Mouse (Mus musculus): ENCODE results near the gene Tmem247. TPM values are rescaled to one million over a fixed set of nuclear protein-coding genes. Genes with fewer than 3 reads are reported as not detected.

The Tmem247 gene
- polyA plus RNA-seq, 1 experiment from 2014 or later = not detected

GRCm38 (mm10) chr17:86919729-86920128 lies 2.6 kb downstream of the Tmem247 start:
- Histone ChIP-seq H3K36me3 (replicated peaks; ENCODE audit: insufficient read depth, low read length) (no peaks in the 10 kb centered on the region), H3K27ac (ENCODE audit: low read depth) (no peak overlapping the region), H3K9me3 (ENCODE audit: low read length) (no peaks in the 10 kb centered on the region), H3K9ac (replicated peaks) (no peak overlapping the region), H3K4me1 (ENCODE audit: insufficient read depth) (no peaks in the 10 kb centered on the region), H3K4me2 (ENCODE audit: low read depth, low read length) (no peak overlapping the region), H3K4me3 (ENCODE audit: low read depth, low read length) (no peak overlapping the region), H3K27me3 (ENCODE audit: insufficient read depth, low read length) (no peaks in the 10 kb centered on the region)
- no peak for TF ChIP-seq CTCF (IDR thresholded peaks at IDR 0.05; ENCODE audit: low read depth)
- TF ChIP-seq EP300 (IDR thresholded peaks at IDR 0.05; ENCODE audit: low read depth) = no peak
- 78% methylated on average over 11 of the region's 11 CpGs for WGBS (ENCODE audit: insufficient replicate concordance)
- no peak for ATAC-seq
- no peak for DNase-seq

GRCm38 (mm10) chr17:86924679-86925078 lies 7.5 kb downstream of the Tmem247 start:
- H3K36me3 ChIP-seq (replicated peaks; ENCODE audit: insufficient read depth, low read length) = no peaks in the 10 kb centered on the region
- H3K27ac ChIP-seq (ENCODE audit: low read depth) = no peak overlapping the region
- ATAC-seq (no peak), DNase-seq (no peak)
- H3K9me3 ChIP-seq (ENCODE audit: low read length) = no peaks in the 10 kb centered on the region
- H3K4me1 ChIP-seq (ENCODE audit: insufficient read depth) = no peaks in the 10 kb centered on the region
- H3K27me3 ChIP-seq (ENCODE audit: insufficient read depth, low read length) = no peaks in the 10 kb centered on the region
- 82% methylated on average over 3 of the region's 3 CpGs for WGBS (ENCODE audit: insufficient replicate concordance)
- no peak overlapping the region for H3K4me2 ChIP-seq (ENCODE audit: low read depth, low read length)
- H3K4me3 ChIP-seq (ENCODE audit: low read depth, low read length) = no peak overlapping the region
- no peak for TF ChIP-seq EP300 (IDR thresholded peaks at IDR 0.05; ENCODE audit: low read depth)
- TF ChIP-seq CTCF (IDR thresholded peaks at IDR 0.05; ENCODE audit: low read depth) = no peak
- H3K9ac ChIP-seq (replicated peaks) = no peak overlapping the region

DNA sequence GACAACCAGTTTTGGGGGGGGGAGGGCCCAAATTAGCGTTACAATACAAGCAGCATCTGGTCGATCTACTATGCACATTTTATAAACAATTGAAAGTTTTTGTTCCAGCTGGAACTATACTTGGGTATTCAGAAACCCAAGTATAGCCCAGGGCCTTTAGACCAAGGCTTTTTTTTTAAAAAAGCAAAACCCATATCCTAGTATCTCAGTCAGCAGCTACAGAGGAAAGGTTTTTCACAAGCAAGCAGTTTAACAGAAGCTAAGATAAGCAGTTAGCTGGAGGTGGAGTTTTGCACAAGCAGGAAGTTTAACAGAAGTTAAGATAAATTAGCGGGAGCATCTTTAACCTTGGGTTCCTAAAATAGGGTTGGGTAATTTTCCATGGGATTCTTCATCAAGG lies 9.7 kb downstream of the Tmem247 start:
- DNase-seq = no peak
- Histone ChIP-seq H3K4me3 (ENCODE audit: low read depth, low read length) (no peak overlapping the region), H3K9ac (replicated peaks) (no peak overlapping the region), H3K27me3 (ENCODE audit: insufficient read depth, low read length) (no peaks in the 10 kb centered on the region), H3K27ac (ENCODE audit: low read depth) (no peak overlapping the region), H3K36me3 (replicated peaks; ENCODE audit: insufficient read depth, low read length) (no peaks in the 10 kb centered on the region), H3K4me1 (ENCODE audit: insufficient read depth) (no peaks in the 10 kb centered on the region), H3K4me2 (ENCODE audit: low read depth, low read length) (no peak overlapping the region), H3K9me3 (ENCODE audit: low read length) (no peaks in the 10 kb centered on the region)
- ATAC-seq = no peak
- WGBS (ENCODE audit: insufficient replicate concordance) = 79% methylated on average over 3 of the region's 3 CpGs
- TF ChIP-seq CTCF (IDR thresholded peaks at IDR 0.05; ENCODE audit: low read depth) = no peak
- no peak for TF ChIP-seq EP300 (IDR thresholded peaks at IDR 0.05; ENCODE audit: low read depth)

- ATAC-seq = no peak
- WGBS (ENCODE audit: insufficient replicate concordance) = 54% methylated on average over 6 of the region's 6 CpGs
- no peak overlapping the region for H3K9ac ChIP-seq (replicated peaks)
These were observed 12.2 kb downstream of the Tmem247 start for GRCm38 (mm10) chr17:86929355-86929754.

GRCm38 (mm10) chr17:86929981-86930380 lies 12.8 kb downstream of the Tmem247 start:
- ATAC-seq = no peak
- TF ChIP-seq CTCF (IDR thresholded peaks at IDR 0.05; ENCODE audit: low read depth) (no peak), EP300 (IDR thresholded peaks at IDR 0.05; ENCODE audit: low read depth) (no peak)
- Histone ChIP-seq H3K36me3 (replicated peaks; ENCODE audit: insufficient read depth, low read length) (no peaks in the 10 kb centered on the region), H3K4me1 (ENCODE audit: insufficient read depth) (no peaks in the 10 kb centered on the region), H3K27me3 (ENCODE audit: insufficient read depth, low read length) (no peaks in the 10 kb centered on the region), H3K4me2 (ENCODE audit: low read depth, low read length) (no peak overlapping the region), H3K4me3 (ENCODE audit: low read depth, low read length) (no peak overlapping the region), H3K27ac (ENCODE audit: low read depth) (no peak overlapping the region), H3K9ac (replicated peaks) (no peak overlapping the region), H3K9me3 (ENCODE audit: low read length) (no peaks in the 10 kb centered on the region)
- DNase-seq = no peak

More at GRCm38 (mm10) chr17:86929355-86929754, 12.2 kb downstream of the Tmem247 start:
- no peak overlapping the region for H3K27ac ChIP-seq (ENCODE audit: low read depth)
- DNase-seq = no peak
- no peaks in the 10 kb centered on the region for H3K27me3 ChIP-seq (ENCODE audit: insufficient read depth, low read length)
- H3K4me2 ChIP-seq (ENCODE audit: low read depth, low read length) = no peak overlapping the region
- no peak overlapping the region for H3K4me3 ChIP-seq (ENCODE audit: low read depth, low read length)
- no peaks in the 10 kb centered on the region for H3K36me3 ChIP-seq (replicated peaks; ENCODE audit: insufficient read depth, low read length)
- H3K4me1 ChIP-seq (ENCODE audit: insufficient read depth) = no peaks in the 10 kb centered on the region
- H3K9me3 ChIP-seq (ENCODE audit: low read length) = no peaks in the 10 kb centered on the region
- TF ChIP-seq CTCF (IDR thresholded peaks at IDR 0.05; ENCODE audit: low read depth) (no peak), EP300 (IDR thresholded peaks at IDR 0.05; ENCODE audit: low read depth) (no peak)

GRCm38 (mm10) chr17:86932896-86933295 lies 15.7 kb downstream of the Tmem247 start:
- no peak for DNase-seq
- no peak for ATAC-seq
- H3K27me3 ChIP-seq (ENCODE audit: insufficient read depth, low read length) = no peaks in the 10 kb centered on the region
- WGBS (ENCODE audit: insufficient replicate concordance) = 49% methylated on average over 5 of the region's 5 CpGs
- H3K9me3 ChIP-seq (ENCODE audit: low read length) = no peaks in the 10 kb centered on the region
- no peak overlapping the region for H3K9ac ChIP-seq (replicated peaks)
- H3K4me2 ChIP-seq (ENCODE audit: low read depth, low read length) = no peak overlapping the region
- no peak overlapping the region for H3K4me3 ChIP-seq (ENCODE audit: low read depth, low read length)
- no peak overlapping the region for H3K27ac ChIP-seq (ENCODE audit: low read depth)
- no peaks in the 10 kb centered on the region for H3K36me3 ChIP-seq (replicated peaks; ENCODE audit: insufficient read depth, low read length)
- TF ChIP-seq CTCF (IDR thresholded peaks at IDR 0.05; ENCODE audit: low read depth) = no peak
- no peak for TF ChIP-seq EP300 (IDR thresholded peaks at IDR 0.05; ENCODE audit: low read depth)
- H3K4me1 ChIP-seq (ENCODE audit: insufficient read depth) = no peaks in the 10 kb centered on the region; the same call in 1 of the 2 replicates

DNA sequence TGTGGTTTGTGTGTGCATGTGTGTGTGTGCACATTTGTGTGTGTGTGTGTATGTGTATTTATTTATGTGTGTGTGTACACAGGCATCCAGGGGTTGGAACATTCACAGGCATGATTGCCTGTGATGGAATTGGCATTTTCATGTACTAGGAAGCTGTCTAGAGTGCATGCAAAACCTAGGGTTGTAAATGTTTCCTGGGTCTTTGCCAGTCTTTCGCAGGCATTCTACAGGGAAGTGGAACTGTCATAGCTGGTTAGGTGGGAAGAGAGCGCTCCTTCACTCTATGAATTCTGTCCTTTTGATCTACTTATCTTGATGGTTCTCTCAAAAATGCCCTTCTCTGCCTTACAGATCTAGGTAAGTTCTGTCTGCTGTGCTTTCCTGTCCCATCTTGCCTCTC lies 19.9 kb downstream of the Tmem247 start:
- Histone ChIP-seq H3K4me2 (ENCODE audit: low read depth, low read length) (no peak overlapping the region), H3K27ac (ENCODE audit: low read depth) (no peak overlapping the region), H3K9ac (replicated peaks) (no peak overlapping the region), H3K4me1 (ENCODE audit: insufficient read depth) (no peaks in the 10 kb centered on the region; the same call in 1 of the 2 replicates), H3K27me3 (ENCODE audit: insufficient read depth, low read length) (no peaks in the 10 kb centered on the region), H3K36me3 (replicated peaks; ENCODE audit: insufficient read depth, low read length) (no peaks in the 10 kb centered on the region), H3K4me3 (ENCODE audit: low read depth, low read length) (no peak overlapping the region), H3K9me3 (ENCODE audit: low read length) (no peaks in the 10 kb centered on the region)
- WGBS (ENCODE audit: insufficient replicate concordance) = 70% methylated on average over 2 of the region's 2 CpGs
- no peak for TF ChIP-seq CTCF (IDR thresholded peaks at IDR 0.05; ENCODE audit: low read depth)
- TF ChIP-seq EP300 (IDR thresholded peaks at IDR 0.05; ENCODE audit: low read depth) = no peak
- DNase-seq (no peak), ATAC-seq (no peak)
